Mouse (Mus musculus): Measurements from ENCODE around the gene Zfyve1.

DNA sequence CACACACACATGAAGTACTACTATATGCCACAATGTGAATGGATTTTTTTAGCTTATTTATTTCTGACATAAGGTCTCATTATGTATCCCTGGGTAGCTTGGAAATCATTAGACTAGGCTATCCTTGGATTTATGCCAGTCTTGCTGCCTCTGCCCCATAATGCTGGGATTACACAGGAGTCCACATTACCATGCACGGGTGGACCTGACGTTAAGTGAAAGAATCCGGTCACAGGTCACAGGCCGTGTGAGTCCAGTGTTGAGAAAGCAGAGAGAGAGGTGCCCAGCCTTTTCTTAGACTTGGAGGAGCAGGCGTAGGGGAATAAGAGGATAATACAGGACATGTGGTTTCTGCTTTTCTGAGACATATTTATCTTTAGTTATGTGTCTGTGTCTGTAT is 97.8 kb downstream of the Zfyve1 start:
- TF ChIP-seq CTCF (IDR thresholded peaks at IDR 0.05; ENCODE audit: low read depth): no peak
- no peak for TF ChIP-seq EP300 (IDR thresholded peaks at IDR 0.05; ENCODE audit: low read depth)
